Mouse (Mus musculus): Measurements from ENCODE around the gene Zc3h18. TPM values are rescaled to one million over a fixed set of nuclear protein-coding genes. Genes with fewer than 3 reads are reported as not detected.
A peak's percentile ranks its signal among the peaks of the same experiment; 100 is the strongest.

Zc3h18 gene
- polyA plus RNA-seq, 1 experiment from 2014 or later: 37.0 TPM

GRCm38 (mm10) chr8:122442356-122442755 lies 65.9 kb downstream of the Zc3h18 start:
- Histone ChIP-seq H3K4me3 (ENCODE audit: low read depth, low read length) (peak overlapping the region; percentile 81), H3K4me2 (ENCODE audit: low read length) (peak overlapping the region; percentile 82), H3K36me3 (ENCODE audit: control insufficient read depth, insufficient read depth, low read length) (peaks cover 15% of the 10 kb centered on the region; the same call in 1 of the 2 replicates), H3K27me3 (replicated peaks; ENCODE audit: control insufficient read depth, insufficient read depth, low read length) (no peaks in the 10 kb centered on the region), H3K27ac (ENCODE audit: low read depth) (no peak overlapping the region), H3K9me3 (ENCODE audit: control insufficient read depth, low read length) (no peaks in the 10 kb centered on the region), H3K9ac (ENCODE audit: low read length) (peak overlapping the region; percentile 56), H3K4me1 (replicated peaks; ENCODE audit: control insufficient read depth, insufficient read depth, low read length) (peaks cover 31% of the 10 kb centered on the region)
- DNase-seq (ENCODE audit: low spot score) (no peak), ATAC-seq (replicated peaks; ENCODE audit: low FRiP score, low TSS enrichment, low read depth) (no peak)
- WGBS: 23% methylated on average over 7 of the region's 7 CpGs

GRCm38 (mm10) chr8:122442781-122443180 lies 66.4 kb downstream of the Zc3h18 start:
- Histone ChIP-seq H3K9me3 (ENCODE audit: control insufficient read depth, low read length) (no peaks in the 10 kb centered on the region), H3K27me3 (replicated peaks; ENCODE audit: control insufficient read depth, insufficient read depth, low read length) (no peaks in the 10 kb centered on the region), H3K27ac (ENCODE audit: low read depth) (peak overlapping the region; percentile 77), H3K4me2 (ENCODE audit: low read length) (peak overlapping the region; percentile 82), H3K9ac (ENCODE audit: low read length) (peak overlapping the region; percentile 56), H3K4me3 (ENCODE audit: low read depth, low read length) (peak overlapping the region; percentile 81), H3K4me1 (replicated peaks; ENCODE audit: control insufficient read depth, insufficient read depth, low read length) (peaks cover 27% of the 10 kb centered on the region), H3K36me3 (ENCODE audit: control insufficient read depth, insufficient read depth, low read length) (peaks cover 15% of the 10 kb centered on the region; the same call in 1 of the 2 replicates)
- under 1% methylated on average over 12 of the region's 12 CpGs for WGBS
- DNase-seq (ENCODE audit: low spot score): no peak
- ATAC-seq (replicated peaks; ENCODE audit: low FRiP score, low TSS enrichment, low read depth): no peak; the same call in 1 of the 2 replicates

GRCm38 (mm10) chr8:122443262-122444006 lies 67.0 kb downstream of the Zc3h18 start, which contains the start of gene Mvd:
Mvd (minus strand) TSS chr8:122443422.
- peak; percentile 96 for DNase-seq (ENCODE audit: low spot score)

GRCm38 (mm10) chr8:122444058-122444748 lies 67.8 kb downstream of the Zc3h18 start:
- 4% methylated on average over 19 of the region's 19 CpGs for WGBS

More at GRCm38 (mm10) chr8:122443262-122444006, 67.0 kb downstream of the Zc3h18 start, which contains the start of gene Mvd:
- peak within 1 kb of the TSS; percentile 96 for H3K27ac ChIP-seq (ENCODE audit: low read depth)
- H3K36me3 ChIP-seq (ENCODE audit: control insufficient read depth, insufficient read depth, low read length): peaks cover 11% of the 10 kb centered on the region; the same call in 1 of the 2 replicates
- H3K9me3 ChIP-seq (ENCODE audit: control insufficient read depth, low read length): no peaks in the 10 kb centered on the region
- H3K27me3 ChIP-seq (replicated peaks; ENCODE audit: control insufficient read depth, insufficient read depth, low read length): no peaks in the 10 kb centered on the region
- H3K4me2 ChIP-seq (ENCODE audit: low read length): peak within 1 kb of the TSS; percentile 82
- H3K4me1 ChIP-seq (replicated peaks; ENCODE audit: control insufficient read depth, insufficient read depth, low read length): peaks cover 21% of the 10 kb centered on the region
- ATAC-seq (replicated peaks; ENCODE audit: low FRiP score, low TSS enrichment, low read depth): peak; percentile 97
- WGBS: 1% methylated on average over 47 of the region's 47 CpGs
- H3K9ac ChIP-seq (ENCODE audit: low read length): peak within 1 kb of the TSS; percentile 74
- peak within 1 kb of the TSS; percentile 81 for H3K4me3 ChIP-seq (ENCODE audit: low read depth, low read length)

GRCm38 (mm10) chr8:122445203-122445602 lies 68.8 kb downstream of the Zc3h18 start:
- H3K4me3 ChIP-seq (ENCODE audit: low read depth, low read length): no peak overlapping the region
- WGBS: 63% methylated on average over 3 of the region's 3 CpGs
- peak overlapping the region; percentile 96; the same call in 1 of the 2 replicates for H3K27ac ChIP-seq (ENCODE audit: low read depth)
- H3K36me3 ChIP-seq (ENCODE audit: control insufficient read depth, insufficient read depth, low read length): no peaks in the 10 kb centered on the region
- ATAC-seq (replicated peaks; ENCODE audit: low FRiP score, low TSS enrichment, low read depth) (no peak), DNase-seq (ENCODE audit: low spot score) (no peak)
- H3K9me3 ChIP-seq (ENCODE audit: control insufficient read depth, low read length): no peaks in the 10 kb centered on the region
- peaks cover 19% of the 10 kb centered on the region for H3K4me1 ChIP-seq (replicated peaks; ENCODE audit: control insufficient read depth, insufficient read depth, low read length)
- H3K4me2 ChIP-seq (ENCODE audit: low read length): peak overlapping the region; percentile 82
- H3K27me3 ChIP-seq (replicated peaks; ENCODE audit: control insufficient read depth, insufficient read depth, low read length): no peaks in the 10 kb centered on the region
- H3K9ac ChIP-seq (ENCODE audit: low read length): no peak overlapping the region

More at GRCm38 (mm10) chr8:122444058-122444748, 67.8 kb downstream of the Zc3h18 start:
- H3K4me1 ChIP-seq (replicated peaks; ENCODE audit: control insufficient read depth, insufficient read depth, low read length): peaks cover 19% of the 10 kb centered on the region
- peak overlapping the region; percentile 74 for H3K9ac ChIP-seq (ENCODE audit: low read length)
- no peaks in the 10 kb centered on the region for H3K9me3 ChIP-seq (ENCODE audit: control insufficient read depth, low read length)
- H3K27ac ChIP-seq (ENCODE audit: low read depth): peak overlapping the region; percentile 96
- peak overlapping the region; percentile 81 for H3K4me3 ChIP-seq (ENCODE audit: low read depth, low read length)
- peaks cover 8% of the 10 kb centered on the region; the same call in 1 of the 2 replicates for H3K36me3 ChIP-seq (ENCODE audit: control insufficient read depth, insufficient read depth, low read length)
- peak; percentile 30; the same call in 1 of the 2 replicates for ATAC-seq (replicated peaks; ENCODE audit: low FRiP score, low TSS enrichment, low read depth)
- peak overlapping the region; percentile 82 for H3K4me2 ChIP-seq (ENCODE audit: low read length)
- DNase-seq (ENCODE audit: low spot score): peak; percentile 83
- H3K27me3 ChIP-seq (replicated peaks; ENCODE audit: control insufficient read depth, insufficient read depth, low read length): no peaks in the 10 kb centered on the region

- ATAC-seq (replicated peaks; ENCODE audit: low FRiP score, low TSS enrichment, low read depth) (no peak), DNase-seq (ENCODE audit: low spot score) (no peak)
- no peaks in the 10 kb centered on the region for H3K27me3 ChIP-seq (replicated peaks; ENCODE audit: control insufficient read depth, insufficient read depth, low read length)
- H3K9ac ChIP-seq (ENCODE audit: low read length): no peak overlapping the region
- H3K4me3 ChIP-seq (ENCODE audit: low read depth, low read length): no peak overlapping the region
- peak overlapping the region; percentile 15; the same call in 1 of the 2 replicates for H3K4me2 ChIP-seq (ENCODE audit: low read length)
- WGBS: 57% methylated on average over 7 of the region's 7 CpGs
- no peaks in the 10 kb centered on the region for H3K36me3 ChIP-seq (ENCODE audit: control insufficient read depth, insufficient read depth, low read length)
- peaks cover 9% of the 10 kb centered on the region; the same call in 1 of the 2 replicates for H3K4me1 ChIP-seq (replicated peaks; ENCODE audit: control insufficient read depth, insufficient read depth, low read length)
- peak overlapping the region; percentile 9; the same call in 1 of the 2 replicates for H3K27ac ChIP-seq (ENCODE audit: low read depth)
- H3K9me3 ChIP-seq (ENCODE audit: control insufficient read depth, low read length): no peaks in the 10 kb centered on the region
Measured at GRCm38 (mm10) chr8:122451161-122451703, 74.8 kb downstream of the Zc3h18 start.

GRCm38 (mm10) chr8:122452154-122452553 lies 75.7 kb downstream of the Zc3h18 start:
- Histone ChIP-seq H3K27me3 (replicated peaks; ENCODE audit: control insufficient read depth, insufficient read depth, low read length) (peaks cover 6% of the 10 kb centered on the region; the same call in 1 of the 2 replicates), H3K4me2 (ENCODE audit: low read length) (no peak overlapping the region), H3K36me3 (ENCODE audit: control insufficient read depth, insufficient read depth, low read length) (no peaks in the 10 kb centered on the region), H3K4me1 (replicated peaks; ENCODE audit: control insufficient read depth, insufficient read depth, low read length) (peaks cover 9% of the 10 kb centered on the region; the same call in 1 of the 2 replicates), H3K9me3 (ENCODE audit: control insufficient read depth, low read length) (no peaks in the 10 kb centered on the region), H3K9ac (ENCODE audit: low read length) (no peak overlapping the region), H3K4me3 (ENCODE audit: low read depth, low read length) (no peak overlapping the region), H3K27ac (ENCODE audit: low read depth) (no peak overlapping the region)
- ATAC-seq (replicated peaks; ENCODE audit: low FRiP score, low TSS enrichment, low read depth) (no peak), DNase-seq (ENCODE audit: low spot score) (no peak)
- WGBS: 84% methylated on average over 10 of the region's 10 CpGs

GRCm38 (mm10) chr8:122454409-122454808 lies 78.0 kb downstream of the Zc3h18 start:
- H3K4me2 ChIP-seq (ENCODE audit: low read length): no peak overlapping the region
- no peak overlapping the region for H3K9ac ChIP-seq (ENCODE audit: low read length)
- 89% methylated on average over 6 of the region's 6 CpGs for WGBS
- H3K36me3 ChIP-seq (ENCODE audit: control insufficient read depth, insufficient read depth, low read length): no peaks in the 10 kb centered on the region
- no peaks in the 10 kb centered on the region for H3K9me3 ChIP-seq (ENCODE audit: control insufficient read depth, low read length)
- DNase-seq (ENCODE audit: low spot score) (no peak), ATAC-seq (replicated peaks; ENCODE audit: low FRiP score, low TSS enrichment, low read depth) (no peak)
- H3K27me3 ChIP-seq (replicated peaks; ENCODE audit: control insufficient read depth, insufficient read depth, low read length): peaks cover 24% of the 10 kb centered on the region
- H3K27ac ChIP-seq (ENCODE audit: low read depth): no peak overlapping the region
- peaks cover 9% of the 10 kb centered on the region; the same call in 1 of the 2 replicates for H3K4me1 ChIP-seq (replicated peaks; ENCODE audit: control insufficient read depth, insufficient read depth, low read length)
- H3K4me3 ChIP-seq (ENCODE audit: low read depth, low read length): no peak overlapping the region

Measured in intestine, embryonic 14.5 days (tissue).